Mouse (Mus musculus): ENCODE results near the gene Sh2d5. TPM values are rescaled to one million over a fixed set of nuclear protein-coding genes. Genes with fewer than 3 reads are reported as not detected.

Gene Sh2d5
- total RNA-seq, 2 experiments from 2014 or later = 21.1 to 22.0 TPM

- intact Hi-C loops (cut with DNase I) = no loop called here
Observed at GRCm38 (mm10) chr4:138257116-138257687, 7.0 kb downstream of the Sh2d5 start.

GRCm38 (mm10) chr4:138258663-138259062 lies 8.5 kb downstream of the Sh2d5 start:
- no peak for DNase-seq (ENCODE audit: extremely low spot score in 1 of 2, low spot score in 2 of 2)
- intact Hi-C loops (cut with DNase I) = no loop called here

More at GRCm38 (mm10) chr4:138257116-138257687, 7.0 kb downstream of the Sh2d5 start:
- DNase-seq (ENCODE audit: extremely low spot score in 1 of 2, low spot score in 2 of 2) = peak in 1 of 2 experiments; percentile 26

- DNase-seq (ENCODE audit: extremely low spot score in 1 of 2, low spot score in 2 of 2) = no peak
- intact Hi-C loops (cut with DNase I) = no loop called here
Observed at GRCm38 (mm10) chr4:138259482-138259881, 9.3 kb downstream of the Sh2d5 start.

GRCm38 (mm10) chr4:138261843-138262681 lies 11.9 kb downstream of the Sh2d5 start:
- intact Hi-C loops (cut with DNase I) = no loop called here
- DNase-seq (ENCODE audit: extremely low spot score in 1 of 2, low spot score in 2 of 2) = peak; percentile 82 to 94

- intact Hi-C loops (cut with DNase I) = no loop called here
- DNase-seq (ENCODE audit: extremely low spot score in 1 of 2, low spot score in 2 of 2) = no peak
Observed at GRCm38 (mm10) chr4:138267869-138268268, 17.7 kb downstream of the Sh2d5 start.

GRCm38 (mm10) chr4:138272011-138272997 lies 22.1 kb downstream of the Sh2d5 start:
- peak in 1 of 2 experiments; percentile 48 for DNase-seq (ENCODE audit: extremely low spot score in 1 of 2, low spot score in 2 of 2)
- intact Hi-C loops (cut with DNase I) = no loop called here

GRCm38 (mm10) chr4:138278346-138278745 lies 28.1 kb downstream of the Sh2d5 start:
- no peak for DNase-seq (ENCODE audit: extremely low spot score in 1 of 2, low spot score in 2 of 2)
- intact Hi-C loops (cut with DNase I) = no loop called here

GRCm38 (mm10) chr4:138282834-138283233 lies 32.6 kb downstream of the Sh2d5 start:
- intact Hi-C loops (cut with DNase I) = no loop called here

GRCm38 (mm10) chr4:138286411-138286810 lies 36.2 kb downstream of the Sh2d5 start:
- intact Hi-C loops (cut with DNase I) = no loop called here
- no peak for DNase-seq (ENCODE audit: extremely low spot score in 1 of 2, low spot score in 2 of 2)

More at GRCm38 (mm10) chr4:138282834-138283233, 32.6 kb downstream of the Sh2d5 start:
- DNase-seq (ENCODE audit: extremely low spot score in 1 of 2, low spot score in 2 of 2) = peak; percentile 47 to 62

GRCm38 (mm10) chr4:138288691-138289090 lies 38.5 kb downstream of the Sh2d5 start:
- no peak for DNase-seq (ENCODE audit: extremely low spot score in 1 of 2, low spot score in 2 of 2)
- intact Hi-C loops (cut with DNase I) = no loop called here

GRCm38 (mm10) chr4:138292028-138292427 lies 41.8 kb downstream of the Sh2d5 start:
- intact Hi-C loops (cut with DNase I) = no loop called here
- DNase-seq (ENCODE audit: extremely low spot score in 1 of 2, low spot score in 2 of 2) = no peak

GRCm38 (mm10) chr4:138293261-138293948 lies 43.2 kb downstream of the Sh2d5 start:
- no peak for DNase-seq (ENCODE audit: extremely low spot score in 1 of 2, low spot score in 2 of 2)

GRCm38 (mm10) chr4:138293949-138294550 lies 43.8 kb downstream of the Sh2d5 start:
- no peak for DNase-seq (ENCODE audit: extremely low spot score in 1 of 2, low spot score in 2 of 2)
- intact Hi-C loops (cut with DNase I) = no loop called here

More at GRCm38 (mm10) chr4:138293261-138293948, 43.2 kb downstream of the Sh2d5 start:
- intact Hi-C loops (cut with DNase I) = no loop called here

GRCm38 (mm10) chr4:138301271-138301780 lies 51.1 kb downstream of the Sh2d5 start:
- intact Hi-C loops (cut with DNase I) = no loop called here
- no peak for DNase-seq (ENCODE audit: extremely low spot score in 1 of 2, low spot score in 2 of 2)

GRCm38 (mm10) chr4:138303011-138303410 lies 52.8 kb downstream of the Sh2d5 start:
- no peak for DNase-seq (ENCODE audit: extremely low spot score in 1 of 2, low spot score in 2 of 2)
- intact Hi-C loops (cut with DNase I) = no loop called here

- DNase-seq (ENCODE audit: extremely low spot score in 1 of 2, low spot score in 2 of 2) = no peak
- intact Hi-C loops (cut with DNase I) = no loop called here
Observed at GRCm38 (mm10) chr4:138303742-138304141, 53.5 kb downstream of the Sh2d5 start.

- intact Hi-C loops (cut with DNase I) = no loop called here
- peak; percentile 99 to 100 for DNase-seq (ENCODE audit: extremely low spot score in 1 of 2, low spot score in 2 of 2)
Observed at GRCm38 (mm10) chr4:138304340-138305104, 54.3 kb downstream of the Sh2d5 start, which contains the start of gene Ddost. Gene Ddost (plus strand): TSS chr4:138304730.
